Comparison of ENCODE assay signal across 16 mouse cellular contexts in genomic region chr19:14506875-14507670, GRCm38 (mm10).
DNase-seq lines count a peak whose midpoint lies in the region; ATAC-seq and TF ChIP-seq lines count a peak whose summit lies in the region.
"Had no signal": no experiment of that assay in that cellular context is flagged by ENCODE, and none has a peak within 500 bp of the region (broad histone marks: within the 10 kb centered on the region; RNA-seq: fewer than 3 reads in every experiment).

No protein-coding gene starts in this region.

- ATAC-seq in hindbrain, postnatal 0 days: no peak
- peak; percentile 62 for ATAC-seq in hindbrain, embryonic 11.5 days (ENCODE audit: low FRiP score)
- peak; percentile 58 for ATAC-seq in midbrain, embryonic 15.5 days (replicated peaks)
- ATAC-seq in kidney, embryonic 16.5 days (ENCODE audit: low FRiP score, low TSS enrichment): no peak; the same call in 1 of the 2 replicates
- no peak for ATAC-seq in liver, postnatal 0 days
- ATAC-seq: Patski had no signal

- TF ChIP-seq EP300 in liver, postnatal 0 days (IDR thresholded peaks at IDR 0.05; ENCODE audit: low read depth): no peak

- no peak overlapping the region for H3K4me3 ChIP-seq in hindbrain, embryonic 10.5 days
- no peak overlapping the region for H3K4me3 ChIP-seq in hindbrain, postnatal 0 days (ENCODE audit: low read length)
- no peak overlapping the region for H3K4me3 ChIP-seq in hindbrain, embryonic 11.5 days (ENCODE audit: low read depth, low read length)
- H3K4me3 ChIP-seq in midbrain, embryonic 15.5 days: no peak overlapping the region
- no peak overlapping the region for H3K4me3 ChIP-seq in cerebellum, adult 2 months (replicated peaks; ENCODE audit: insufficient read depth, low read depth, low read length)
- H3K4me3 ChIP-seq in kidney, embryonic 16.5 days (ENCODE audit: low read length): no peak overlapping the region
- H3K4me3 ChIP-seq in liver, postnatal 0 days (ENCODE audit: low read depth, low read length): no peak overlapping the region
- H3K4me3 ChIP-seq: embryonic facial prominence, embryonic 15.5 days; neural tube, embryonic 15.5 days had no signal

- peaks cover 60% of the 10 kb centered on the region for H3K4me1 ChIP-seq in hindbrain, embryonic 10.5 days (replicated peaks)
- peaks cover 25% of the 10 kb centered on the region for H3K4me1 ChIP-seq in hindbrain, postnatal 0 days (ENCODE audit: insufficient read depth, low read length)
- H3K4me1 ChIP-seq in hindbrain, embryonic 11.5 days (replicated peaks; ENCODE audit: control insufficient read depth, insufficient read depth, low read length): peaks cover 5% of the 10 kb centered on the region
- peaks cover 45% of the 10 kb centered on the region for H3K4me1 ChIP-seq in midbrain, embryonic 15.5 days
- peaks cover 2% of the 10 kb centered on the region; the same call in 1 of the 2 replicates for H3K4me1 ChIP-seq in cerebellum, adult 2 months (ENCODE audit: control insufficient read depth, insufficient read depth, low read length)
- peaks cover 14% of the 10 kb centered on the region for H3K4me1 ChIP-seq in kidney, embryonic 16.5 days (ENCODE audit: insufficient read depth, low read length)
- 0 out of 2 replicates have a peak, but pooled peaks cover 3% of the 10 kb centered on the region for H3K4me1 ChIP-seq in liver, postnatal 0 days (ENCODE audit: insufficient read depth)

- 0 out of 2 replicates have a peak overlapping the region, but pooled peaks have one; percentile 29 for H3K27ac ChIP-seq in hindbrain, embryonic 10.5 days
- H3K27ac ChIP-seq in hindbrain, postnatal 0 days: no peak overlapping the region
- H3K27ac ChIP-seq in hindbrain, embryonic 11.5 days (ENCODE audit: low read depth, low read length): no peak overlapping the region
- peak overlapping the region; percentile 56 for H3K27ac ChIP-seq in midbrain, embryonic 15.5 days
- no peak overlapping the region for H3K27ac ChIP-seq in cerebellum, adult 2 months (ENCODE audit: insufficient read depth, low read length)
- no peak overlapping the region for H3K27ac ChIP-seq in kidney, embryonic 16.5 days (ENCODE audit: low read length)
- H3K27ac ChIP-seq in liver, postnatal 0 days (ENCODE audit: low read depth): no peak overlapping the region
- H3K27ac ChIP-seq: embryonic facial prominence, embryonic 15.5 days had no signal

- TF ChIP-seq CTCF in hindbrain, postnatal 0 days (IDR thresholded peaks at IDR 0.05; ENCODE audit: low read depth): no peak
- no peak for TF ChIP-seq CTCF in cerebellum, adult 2 months (IDR thresholded peaks at IDR 0.05; ENCODE audit: borderline replicate concordance, insufficient read depth, low read depth, low read length)
- no peak for TF ChIP-seq CTCF in liver, postnatal 0 days (IDR thresholded peaks at IDR 0.05; ENCODE audit: low read depth)

- DNase-seq in hindbrain, embryonic 10.5 days (ENCODE audit: low spot score): peak; percentile 40
- DNase-seq in hindbrain, postnatal 0 days (ENCODE audit: low spot score): no peak
- peak; percentile 49 for DNase-seq in embryo, embryonic 9.5 days (ENCODE audit: extremely low spot score)
- DNase-seq in hindbrain, embryonic 11.5 days (ENCODE audit: low spot score): peak; percentile 36
- DNase-seq in cerebellum, adult 2 months: no peak
- DNase-seq in liver, postnatal 0 days: no peak
- DNase-seq: adrenal gland, postnatal 10 days; cerebellum, adult 11 months; kidney, adult 18-20 months; lung, embryonic 14.5 days; right cerebral cortex, postnatal 4 days had no signal

- H3K27me3 ChIP-seq in hindbrain, embryonic 10.5 days (ENCODE audit: insufficient read depth, poor library complexity, severe bottlenecking): peaks cover 6% of the 10 kb centered on the region
- H3K27me3 ChIP-seq in hindbrain, postnatal 0 days (ENCODE audit: insufficient read depth, low read length): no peaks in the 10 kb centered on the region
- no peaks in the 10 kb centered on the region for H3K27me3 ChIP-seq in hindbrain, embryonic 11.5 days (ENCODE audit: control insufficient read depth, insufficient read depth, low read length)
- no peaks in the 10 kb centered on the region for H3K27me3 ChIP-seq in midbrain, embryonic 15.5 days (replicated peaks)
- H3K27me3 ChIP-seq in cerebellum, adult 2 months (ENCODE audit: control insufficient read depth, insufficient read depth, low read length): no peaks in the 10 kb centered on the region
- H3K27me3 ChIP-seq in kidney, embryonic 16.5 days (ENCODE audit: insufficient read depth, low read length): no peaks in the 10 kb centered on the region
- H3K27me3 ChIP-seq in liver, postnatal 0 days (ENCODE audit: insufficient read depth, low read length): no peaks in the 10 kb centered on the region
- H3K27me3 ChIP-seq: embryonic facial prominence, embryonic 15.5 days; neural tube, embryonic 15.5 days; Patski had no signal

- WGBS in hindbrain, embryonic 10.5 days: 49% methylated on average over 3 of the region's 3 CpGs
- 32% methylated on average over 3 of the region's 3 CpGs for WGBS in hindbrain, postnatal 0 days
- 46% methylated on average over 3 of the region's 3 CpGs for WGBS in hindbrain, embryonic 11.5 days
- 9% methylated on average over 3 of the region's 3 CpGs for WGBS in midbrain, embryonic 15.5 days
- WGBS in cerebellum, adult 2 months: 69% methylated on average over 3 of the region's 3 CpGs
- 67% methylated on average over 3 of the region's 3 CpGs for WGBS in kidney, embryonic 16.5 days
- WGBS in liver, postnatal 0 days (ENCODE audit: insufficient replicate concordance): 79% methylated on average over 3 of the region's 3 CpGs

- no peak for TF ChIP-seq POLR2A in cerebellum, adult 2 months (IDR thresholded peaks at IDR 0.05; ENCODE audit: borderline replicate concordance, insufficient read depth, low read length)

- H3K4me2 ChIP-seq in hindbrain, postnatal 0 days (ENCODE audit: low read depth, low read length): no peak overlapping the region
- H3K4me2 ChIP-seq in hindbrain, embryonic 11.5 days (replicated peaks; ENCODE audit: low read depth, low read length): no peak overlapping the region
- H3K4me2 ChIP-seq in midbrain, embryonic 15.5 days: no peak overlapping the region
- no peak overlapping the region for H3K4me2 ChIP-seq in kidney, embryonic 16.5 days (replicated peaks; ENCODE audit: low read depth, low read length)
- H3K4me2 ChIP-seq in liver, postnatal 0 days (ENCODE audit: low read depth, low read length): no peak overlapping the region
- H3K4me2 ChIP-seq: embryonic facial prominence, embryonic 15.5 days; lung, embryonic 14.5 days; neural tube, embryonic 15.5 days had no signal

- H3K9me3 ChIP-seq in hindbrain, embryonic 10.5 days: no peaks in the 10 kb centered on the region
- H3K9me3 ChIP-seq in hindbrain, postnatal 0 days (ENCODE audit: low read length): no peaks in the 10 kb centered on the region
- H3K9me3 ChIP-seq in hindbrain, embryonic 11.5 days (ENCODE audit: control insufficient read depth, low read length): no peaks in the 10 kb centered on the region
- no peaks in the 10 kb centered on the region for H3K9me3 ChIP-seq in midbrain, embryonic 15.5 days
- no peaks in the 10 kb centered on the region for H3K9me3 ChIP-seq in kidney, embryonic 16.5 days (ENCODE audit: low read length)
- no peaks in the 10 kb centered on the region for H3K9me3 ChIP-seq in liver, postnatal 0 days (ENCODE audit: low read length)
- H3K9me3 ChIP-seq: embryonic facial prominence, embryonic 15.5 days; neural tube, embryonic 15.5 days had no signal

- no peak overlapping the region for H3K9ac ChIP-seq in hindbrain, postnatal 0 days (replicated peaks; ENCODE audit: low read length)
- no peak overlapping the region for H3K9ac ChIP-seq in hindbrain, embryonic 11.5 days (ENCODE audit: low read depth, low read length)
- no peak overlapping the region for H3K9ac ChIP-seq in midbrain, embryonic 15.5 days
- no peak overlapping the region for H3K9ac ChIP-seq in kidney, embryonic 16.5 days (replicated peaks; ENCODE audit: low read length)
- H3K9ac ChIP-seq in liver, postnatal 0 days (replicated peaks): no peak overlapping the region
- H3K9ac ChIP-seq: embryonic facial prominence, embryonic 15.5 days; lung, embryonic 14.5 days; neural tube, embryonic 15.5 days had no signal

- peaks cover 9% of the 10 kb centered on the region; the same call in 1 of the 2 replicates for H3K36me3 ChIP-seq in hindbrain, embryonic 10.5 days
- H3K36me3 ChIP-seq in hindbrain, postnatal 0 days (ENCODE audit: insufficient read depth, low read length): no peaks in the 10 kb centered on the region
- H3K36me3 ChIP-seq in hindbrain, embryonic 11.5 days (ENCODE audit: control insufficient read depth, insufficient read depth, low read length): no peaks in the 10 kb centered on the region
- no peaks in the 10 kb centered on the region for H3K36me3 ChIP-seq in midbrain, embryonic 15.5 days (replicated peaks)
- 0 out of 2 replicates have a peak, but pooled peaks cover 3% of the 10 kb centered on the region for H3K36me3 ChIP-seq in kidney, embryonic 16.5 days (ENCODE audit: insufficient read depth, low read length)
- no peaks in the 10 kb centered on the region; the same call in 1 of the 2 replicates for H3K36me3 ChIP-seq in liver, postnatal 0 days (replicated peaks; ENCODE audit: insufficient read depth, low read length)
- H3K36me3 ChIP-seq: embryonic facial prominence, embryonic 15.5 days; neural tube, embryonic 15.5 days had no signal

Comparison
In these comparisons a context has a peak if more than half of its experiments do, and no peak if none do; other contexts are left out.
1. DNase-seq: peak in hindbrain, embryonic 10.5 days (single experiment), embryo, embryonic 9.5 days (single experiment) and hindbrain, embryonic 11.5 days (single experiment); none in hindbrain, postnatal 0 days (single experiment), cerebellum, adult 2 months (0 of 2) and liver, postnatal 0 days (single experiment).
2. H3K27ac ChIP-seq: peak in hindbrain, embryonic 10.5 days (single experiment) and midbrain, embryonic 15.5 days (single experiment); none in hindbrain, postnatal 0 days (single experiment), hindbrain, embryonic 11.5 days (single experiment), cerebellum, adult 2 months (single experiment), kidney, embryonic 16.5 days (single experiment) and liver, postnatal 0 days (single experiment).
3. ATAC-seq: peak in hindbrain, embryonic 11.5 days (single experiment) and midbrain, embryonic 15.5 days (single experiment); none in hindbrain, postnatal 0 days (single experiment), kidney, embryonic 16.5 days (single experiment) and liver, postnatal 0 days (single experiment).